Mouse (Mus musculus) forebrain, embryonic 16.5 days (tissue): ENCODE measurements at regions not wholly inside any gene's neighbourhood (a gene's known extent, or its start where the extent isn't known, plus 50 kb on each side); places are given as distances from the start of the nearest gene placed in this dataset.

Experiments
- ATAC-seq: fragments of 200-750 bp; cut with Nextera tagmentation; 2 replicates; pipeline ENCODE4 v1.8.0; 2017; ENCODE audit warnings: mild to moderate bottlenecking, moderate library complexity
- H3K27ac ChIP-seq: fragments of 300-500 bp; sonication (generic); 2 replicates; pipeline ENCODE4 v1.5.1; 2014; ENCODE audit warnings: low read length, control low read depth
- H3K27me3 ChIP-seq: fragments of 300-500 bp; sonication (generic); replicated peaks from 2 replicates; pipeline ENCODE4 v1.6.1; 2014; ENCODE audit warnings: low read length; ENCODE audit not compliant: control insufficient read depth, insufficient read depth
- H3K36me3 ChIP-seq: fragments of 300-500 bp; sonication (generic); 2 replicates; pipeline ENCODE4 v1.6.1; 2014; ENCODE audit not compliant: control insufficient read depth, insufficient read depth
- H3K4me1 ChIP-seq: fragments of 300-500 bp; sonication (generic); replicated peaks from 2 replicates; pipeline ENCODE4 v1.6.1; 2014; ENCODE audit warnings: low read length; ENCODE audit not compliant: control insufficient read depth, insufficient read depth
- H3K4me2 ChIP-seq: fragments of 300-500 bp; sonication (generic); 2 replicates; pipeline ENCODE4 v1.6.1; 2014; ENCODE audit warnings: mild to moderate bottlenecking, low read length, control low read depth
- H3K4me3 ChIP-seq: fragments of 300-500 bp; sonication (generic); replicated peaks from 2 replicates; pipeline ENCODE4 v1.5.1; 2014; ENCODE audit warnings: mild to moderate bottlenecking, low read length, control low read depth
- H3K9ac ChIP-seq: fragments of 300-500 bp; sonication (generic); replicated peaks from 2 replicates; pipeline ENCODE4 v1.6.1; 2014; ENCODE audit warnings: low read depth, low read length, control low read depth
- H3K9me3 ChIP-seq: fragments of 300-500 bp; sonication (generic); 2 replicates; pipeline ENCODE4 v1.6.1; 2016; ENCODE audit warnings: low read length; ENCODE audit not compliant: control insufficient read depth
- WGBS: fragments of 180-500 bp; shearing (Covaris S2); extraction: QIAGEN DNeasy Blood & Tissue Kit; methylation state at CpG from one replicate; pipeline ENCODE4 v1.1.7; 2014; 5-methylcytosine and 5-hydroxymethylcytosine counted together

DNA sequence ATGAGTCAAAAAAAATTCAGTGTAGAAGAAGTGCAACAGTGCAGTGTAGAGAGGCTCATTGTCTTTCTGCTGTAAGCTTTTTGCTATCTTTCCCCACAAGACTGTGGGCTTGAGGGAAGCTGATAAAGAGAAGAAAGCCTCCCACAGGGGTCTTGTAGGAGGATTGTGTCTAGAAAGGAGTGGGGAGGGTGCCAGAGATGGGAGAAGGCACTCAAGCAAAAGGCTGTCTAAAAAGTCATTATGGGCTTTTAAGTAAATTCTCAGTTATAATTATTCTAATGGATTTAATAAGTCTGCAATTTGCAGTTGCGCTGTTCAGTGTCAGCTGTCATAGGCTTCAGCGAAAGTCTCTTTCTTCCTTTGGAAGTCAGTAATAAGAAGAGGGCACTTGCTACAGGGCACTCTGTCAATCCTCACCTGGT is 917.0 kb upstream of the Lrrc6 start:
- H3K27ac ChIP-seq: 0 out of 2 replicates have a peak overlapping the region, but pooled peaks have one; percentile 38
- ATAC-seq: peak; percentile 86
- H3K4me3 ChIP-seq: no peak overlapping the region
- H3K9me3 ChIP-seq: no peaks in the 10 kb centered on the region
- no peaks in the 10 kb centered on the region for H3K27me3 ChIP-seq
- 0 out of 2 replicates have a peak, but pooled peaks cover 2% of the 10 kb centered on the region for H3K4me1 ChIP-seq
- no peaks in the 10 kb centered on the region for H3K36me3 ChIP-seq
- 70% methylated on average over 2 of the region's 2 CpGs for WGBS
- no peak overlapping the region for H3K4me2 ChIP-seq
- H3K9ac ChIP-seq: no peak overlapping the region

- no peak overlapping the region for H3K4me2 ChIP-seq
- no peaks in the 10 kb centered on the region for H3K36me3 ChIP-seq
- no peaks in the 10 kb centered on the region for H3K9me3 ChIP-seq
- no peak for ATAC-seq
- 87% methylated on average over 2 of the region's 2 CpGs for WGBS
- H3K27ac ChIP-seq: no peak overlapping the region
- H3K27me3 ChIP-seq: no peaks in the 10 kb centered on the region
- no peak overlapping the region for H3K4me3 ChIP-seq
- H3K9ac ChIP-seq: no peak overlapping the region
- H3K4me1 ChIP-seq: 0 out of 2 replicates have a peak, but pooled peaks cover 2% of the 10 kb centered on the region
These were observed 915.1 kb upstream of the Lrrc6 start for GRCm38 (mm10) chr15:67415840-67416239.

DNA sequence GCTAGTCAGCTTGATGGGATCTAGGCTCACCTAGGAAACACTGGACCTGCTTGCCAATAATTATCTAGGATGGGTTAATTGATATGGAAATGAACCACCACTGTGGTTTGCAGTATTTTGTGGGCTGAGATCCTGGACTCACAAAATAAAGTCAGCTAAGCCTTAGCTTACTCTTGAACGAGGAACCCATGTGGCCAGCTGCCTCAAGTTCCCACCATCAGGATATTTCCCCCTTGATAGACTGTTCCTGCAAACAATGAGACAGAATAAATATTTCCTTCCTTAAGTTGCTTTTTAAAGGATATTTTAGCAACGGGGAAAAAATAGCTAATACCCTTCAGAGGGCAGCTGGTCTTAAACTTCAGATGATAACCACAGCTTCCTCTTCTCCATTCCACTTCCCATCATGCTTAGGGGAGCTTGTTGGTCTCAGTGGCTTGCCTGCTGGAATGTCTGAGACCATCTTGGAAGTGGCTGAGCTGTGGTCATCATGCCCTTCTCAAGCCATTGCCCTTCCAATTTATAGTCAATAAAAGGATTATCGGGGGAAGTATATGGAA is 913.7 kb upstream of the Lrrc6 start:
- Histone ChIP-seq H3K4me2 (no peak overlapping the region), H3K36me3 (no peaks in the 10 kb centered on the region), H3K27me3 (no peaks in the 10 kb centered on the region), H3K4me1 (0 out of 2 replicates have a peak, but pooled peaks cover 2% of the 10 kb centered on the region), H3K9ac (no peak overlapping the region), H3K4me3 (no peak overlapping the region), H3K9me3 (no peaks in the 10 kb centered on the region), H3K27ac (no peak overlapping the region)
- no peak for ATAC-seq
- WGBS: 78% methylated on average over 3 of the region's 3 CpGs

GRCm38 (mm10) chr15:67413581-67413980 is 912.9 kb upstream of the Lrrc6 start:
- 95% methylated on average over 3 of the region's 3 CpGs for WGBS
- Histone ChIP-seq H3K4me3 (no peak overlapping the region), H3K4me1 (0 out of 2 replicates have a peak, but pooled peaks cover 2% of the 10 kb centered on the region), H3K36me3 (no peaks in the 10 kb centered on the region), H3K27ac (no peak overlapping the region), H3K9me3 (no peaks in the 10 kb centered on the region), H3K4me2 (no peak overlapping the region), H3K27me3 (no peaks in the 10 kb centered on the region), H3K9ac (no peak overlapping the region)
- ATAC-seq: no peak

DNA sequence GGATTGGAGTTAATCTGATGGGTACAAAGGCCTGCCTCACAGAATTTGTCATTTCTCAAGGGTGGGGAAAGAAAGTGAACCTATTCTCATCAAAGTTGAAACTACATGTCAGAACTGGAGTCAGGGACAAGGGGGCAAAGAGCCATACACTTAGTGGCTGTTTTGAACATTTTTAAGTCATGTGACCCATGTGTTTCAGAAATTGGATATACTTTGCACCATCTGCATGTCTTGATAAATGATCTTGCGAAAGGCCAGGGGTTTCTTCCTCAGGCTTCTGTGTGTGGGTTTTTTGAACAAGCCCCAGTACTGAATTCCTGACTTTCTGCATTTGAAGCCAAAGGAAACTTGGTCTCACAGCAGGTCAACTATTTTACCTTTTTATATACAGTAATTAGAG is 911.7 kb upstream of the Lrrc6 start:
- Histone ChIP-seq H3K27ac (no peak overlapping the region), H3K4me2 (no peak overlapping the region)
- 91% methylated on average over 1 of the region's 1 CpGs for WGBS

DNA sequence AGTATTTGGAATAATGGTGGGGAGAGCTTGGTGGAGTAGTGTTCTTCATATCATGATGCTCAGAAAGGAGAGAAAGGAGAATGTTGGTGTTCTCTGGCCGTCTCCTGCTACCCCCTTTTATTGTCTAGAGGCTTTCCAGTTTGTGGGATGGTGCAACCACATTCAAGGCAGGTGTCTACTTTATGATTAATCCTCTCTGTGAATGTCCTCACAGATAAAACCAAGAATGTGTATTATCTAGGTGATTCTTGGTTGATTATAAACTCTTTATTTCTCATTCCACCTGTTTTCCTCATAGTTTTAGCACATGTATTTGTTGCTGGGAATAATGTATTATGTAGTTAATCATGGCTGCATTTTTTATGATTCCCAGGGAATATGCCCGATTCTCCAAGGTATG is 910.9 kb upstream of the Lrrc6 start:
- Histone ChIP-seq H3K4me2 (no peak overlapping the region), H3K9me3 (no peaks in the 10 kb centered on the region), H3K27me3 (no peaks in the 10 kb centered on the region), H3K9ac (no peak overlapping the region), H3K36me3 (no peaks in the 10 kb centered on the region), H3K4me1 (no peaks in the 10 kb centered on the region), H3K4me3 (no peak overlapping the region), H3K27ac (no peak overlapping the region)
- no peak for ATAC-seq
- WGBS: 86% methylated on average over 2 of the region's 2 CpGs

More for the DNA sequence above, 911.7 kb upstream of the Lrrc6 start:
- no peak for ATAC-seq
- H3K4me1 ChIP-seq: no peaks in the 10 kb centered on the region
- H3K27me3 ChIP-seq: no peaks in the 10 kb centered on the region
- H3K9me3 ChIP-seq: no peaks in the 10 kb centered on the region
- H3K4me3 ChIP-seq: no peak overlapping the region
- no peaks in the 10 kb centered on the region for H3K36me3 ChIP-seq
- H3K9ac ChIP-seq: no peak overlapping the region

DNA sequence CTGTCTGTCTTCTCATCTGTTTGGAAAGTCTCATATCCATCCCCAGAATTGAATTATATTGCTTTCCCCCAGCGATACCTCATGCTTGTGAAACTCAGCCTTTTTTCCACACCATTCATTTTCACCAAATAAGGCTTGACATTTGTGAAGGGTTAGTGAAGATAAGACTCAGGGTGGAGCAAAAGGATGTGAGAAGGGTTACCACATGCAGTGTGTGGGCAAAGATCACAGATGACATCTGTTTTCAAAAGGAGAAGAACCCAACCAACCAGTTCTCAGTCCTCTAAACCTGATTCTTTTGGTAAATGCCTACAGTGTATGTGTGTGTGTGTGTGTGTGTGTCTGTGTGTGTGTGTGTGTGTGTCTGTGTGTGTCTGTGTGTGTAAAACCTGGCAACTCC is 909.3 kb upstream of the Lrrc6 start:
- H3K4me3 ChIP-seq: no peak overlapping the region
- no peaks in the 10 kb centered on the region for H3K36me3 ChIP-seq
- H3K27ac ChIP-seq: no peak overlapping the region
- no peak overlapping the region for H3K9ac ChIP-seq
- H3K27me3 ChIP-seq: no peaks in the 10 kb centered on the region
- WGBS: 96% methylated on average over 1 of the region's 1 CpGs
- no peak overlapping the region for H3K4me2 ChIP-seq
- no peaks in the 10 kb centered on the region for H3K9me3 ChIP-seq
- no peaks in the 10 kb centered on the region for H3K4me1 ChIP-seq
- no peak for ATAC-seq

DNA sequence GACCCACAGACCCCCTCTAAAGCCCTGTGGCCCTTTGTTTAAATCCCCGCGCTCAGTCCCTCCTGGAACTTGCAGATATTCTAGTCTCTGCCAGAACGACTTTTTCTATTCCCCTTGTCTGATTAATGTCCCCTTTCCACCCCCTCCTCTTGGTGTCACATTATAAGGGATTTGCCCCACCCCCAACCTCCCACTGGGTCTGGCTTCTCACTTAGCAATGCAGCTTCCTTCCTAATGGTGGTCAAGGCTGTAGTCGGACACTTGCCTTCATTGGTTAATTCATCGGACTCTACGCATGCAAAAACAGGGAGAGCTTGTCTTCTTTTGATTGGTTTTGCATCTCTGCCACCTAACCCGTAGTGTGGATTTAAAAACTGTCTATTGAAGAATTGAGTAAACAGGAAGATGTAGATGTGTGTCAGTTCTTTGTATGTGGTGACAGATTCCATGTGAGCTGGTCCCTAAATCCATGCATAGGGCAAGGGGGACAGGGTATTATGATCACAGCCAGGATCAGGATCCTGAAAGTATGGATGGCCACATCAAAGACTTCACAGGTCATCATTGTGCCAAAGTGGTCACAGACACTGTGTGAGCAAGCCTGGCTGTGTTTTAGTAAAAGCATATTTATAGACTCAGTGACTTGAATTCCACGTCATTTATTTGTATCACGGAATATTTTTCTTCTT is 908.3 kb upstream of the Lrrc6 start:
- 79% methylated on average over 9 of the region's 9 CpGs for WGBS
- no peaks in the 10 kb centered on the region for H3K4me1 ChIP-seq
- H3K9me3 ChIP-seq: no peaks in the 10 kb centered on the region
- H3K4me2 ChIP-seq: no peak overlapping the region
- no peak for ATAC-seq
- no peak overlapping the region for H3K9ac ChIP-seq
- no peak overlapping the region for H3K27ac ChIP-seq
- H3K4me3 ChIP-seq: no peak overlapping the region
- no peaks in the 10 kb centered on the region for H3K27me3 ChIP-seq
- no peaks in the 10 kb centered on the region for H3K36me3 ChIP-seq

DNA sequence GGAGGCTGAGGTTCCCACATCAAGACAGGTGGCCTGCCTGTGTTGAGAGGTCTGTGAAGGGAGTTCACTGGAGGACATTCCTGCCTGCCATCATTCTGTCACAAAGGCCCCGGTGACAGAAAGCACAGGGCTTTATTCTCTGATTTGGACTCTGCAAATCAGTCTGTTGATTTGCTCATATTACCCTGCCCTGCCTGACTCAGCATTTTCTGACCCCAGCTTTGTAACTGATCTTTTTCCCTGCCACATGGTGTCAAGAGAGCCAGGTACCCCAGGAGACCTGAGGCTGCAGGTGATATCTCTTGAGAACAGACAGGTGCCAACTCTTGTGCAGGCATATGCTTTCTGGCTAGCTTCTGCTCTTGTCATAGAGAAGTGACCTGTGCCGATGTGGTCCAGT is 906.5 kb upstream of the Lrrc6 start:
- H3K9ac ChIP-seq: no peak overlapping the region
- no peaks in the 10 kb centered on the region for H3K4me1 ChIP-seq
- H3K36me3 ChIP-seq: no peaks in the 10 kb centered on the region
- no peaks in the 10 kb centered on the region for H3K27me3 ChIP-seq
- no peak for ATAC-seq
- H3K27ac ChIP-seq: no peak overlapping the region
- no peak overlapping the region for H3K4me3 ChIP-seq
- H3K9me3 ChIP-seq: no peaks in the 10 kb centered on the region
- H3K4me2 ChIP-seq: no peak overlapping the region
- 87% methylated on average over 2 of the region's 2 CpGs for WGBS
